Mouse (Mus musculus): ENCODE data around the gene Mrc2.

GRCm38 (mm10) chr11:105367163-105367562 is 74.7 kb downstream of the Mrc2 start:
- TF ChIP-seq CTCF (IDR thresholded peaks at IDR 0.05; ENCODE audit: borderline replicate concordance, extremely low read depth, insufficient read depth, insufficient read length) (no peak), POLR2A (IDR thresholded peaks at IDR 0.05; ENCODE audit: borderline replicate concordance, extremely low read depth, insufficient read depth, insufficient read length, poor library complexity, severe bottlenecking) (no peak)

Data from brain, embryonic 14.5 days (tissue).